Mouse (Mus musculus) sigmoid colon, adult 10 weeks (tissue): ENCODE results near the gene Gtsf1l. TPM values are rescaled to one million over a fixed set of nuclear protein-coding genes. Genes with fewer than 3 reads are reported as not detected.

ENCODE experiments used
- polyA plus RNA-seq: library from polyadenylated mRNA; stranded (reverse); fragments of 350-450 nt; fragmentation: Illumina TruSeq; extraction: RNeasy Lipid Tissue Mini Kit (QIAGEN cat#74804); gene quantifications from one replicate; pipeline ENCODE4 v1.2.3, GENCODE M21; 2014; ENCODE audit warnings: low read depth, low replicate concordance

Gtsf1l gene
- not detected for polyA plus RNA-seq

DNA sequence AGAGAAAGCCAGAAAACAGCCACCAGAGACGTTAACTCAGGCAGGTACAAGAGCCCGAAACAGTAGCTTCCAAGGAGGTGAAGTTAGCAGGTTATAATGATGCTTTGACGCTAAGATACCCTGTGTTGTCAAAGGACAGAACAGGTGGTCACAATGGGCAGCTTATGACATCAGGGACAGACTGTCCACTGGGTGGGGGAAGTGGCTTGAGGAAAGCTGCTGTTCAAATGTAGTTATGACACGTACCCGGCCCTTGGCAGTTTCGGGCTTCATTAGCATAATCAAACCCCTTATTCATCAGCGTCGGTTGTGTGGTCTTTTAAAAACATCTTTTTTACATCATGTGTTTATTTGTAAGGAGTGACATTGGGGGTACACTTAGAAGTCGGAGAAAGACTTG, at the start of gene Gtsf1l:
Gene Gtsf1l, minus strand, starts transcription at position 128 of the 400 bp plus-strand sequence.

DNA sequence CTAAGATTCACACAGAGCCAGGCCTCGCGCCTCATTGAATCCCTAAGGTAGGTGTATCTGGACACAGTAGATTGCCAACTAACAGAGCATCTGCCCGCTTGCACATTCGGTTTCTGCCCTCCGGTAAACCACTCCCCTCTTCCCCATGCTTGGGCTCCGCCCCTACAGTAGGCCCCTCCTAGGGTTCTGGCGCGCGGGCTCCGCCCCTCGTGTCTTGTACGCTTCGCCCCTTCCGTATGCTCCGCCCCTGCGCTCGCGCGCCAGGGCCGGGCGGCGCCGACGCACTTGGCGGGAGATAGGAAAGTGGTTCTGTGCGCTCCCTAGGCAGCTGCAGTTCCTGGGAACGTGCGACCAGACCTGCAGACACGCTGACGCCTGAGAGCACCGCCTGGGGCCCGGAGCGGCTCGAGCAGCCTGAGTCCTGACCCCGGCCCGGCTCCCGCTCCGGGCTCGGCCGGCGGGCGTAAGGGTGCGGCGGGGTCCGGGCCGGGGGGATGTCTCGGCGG, 33.3 kb downstream of the Gtsf1l start, which contains the start of gene Mybl2:
Gene Mybl2, plus strand, starts transcription at position 353 of the 506 bp plus-strand sequence.

Other genes with a start within 250 kb of the Gtsf1l start
- 312 TPM for gene Srsf6, start 156.3 kb downstream of the Gtsf1l start, polyA plus RNA-seq
- gene L3mbtl1, start 144.4 kb downstream of the Gtsf1l start, polyA plus RNA-seq, result not detected
- 12.8 TPM for gene Sgk2, start 100.5 kb downstream of the Gtsf1l start, polyA plus RNA-seq
- gene Ift52, start 70.5 kb downstream of the Gtsf1l start, polyA plus RNA-seq, result 119 TPM
- gene Mybl2, start 33.2 kb downstream of the Gtsf1l start, polyA plus RNA-seq, result 0.73 TPM
- 2.0 TPM for gene Tox2, start 115.3 kb upstream of the Gtsf1l start, polyA plus RNA-seq